Mouse (Mus musculus) ovary, postnatal 36 days (tissue): ENCODE results near the gene Gm21974.
"Not testable (repeated sequence)": the region's sequence is repeated elsewhere in the genome, so short reads cannot be mapped to it uniquely, and the experiment has no call there.

Experiments used
- DNase-seq: peaks from one replicate; pipeline ENCODE4 v3.0.0; 2022; ENCODE audit warnings: low spot score, mixed read lengths

Gm21974 gene

GRCm38 (mm10) chr7:127915293-127915692, 20.0 kb upstream of the Gm21974 start:
- DNase-seq = no peak

- no peak for DNase-seq
Measured at GRCm38 (mm10) chr7:127912938-127913337, 17.7 kb upstream of the Gm21974 start.

- peak; percentile 83 for DNase-seq
Measured at GRCm38 (mm10) chr7:127912190-127912871, 17.1 kb upstream of the Gm21974 start, which contains the start of gene Kat8. Gene Kat8, plus strand, starts transcription at chr7:127912516.

GRCm38 (mm10) chr7:127908656-127909055, 13.4 kb upstream of the Gm21974 start:
- no peak for DNase-seq

GRCm38 (mm10) chr7:127907939-127908338, 12.7 kb upstream of the Gm21974 start:
- no peak for DNase-seq

- DNase-seq = peak; percentile 79
Measured at GRCm38 (mm10) chr7:127903971-127904796, 8.9 kb upstream of the Gm21974 start, which contains the start of gene Bckdk. Gene Bckdk, plus strand, starts transcription at chr7:127904082.

GRCm38 (mm10) chr7:127901772-127902171, 6.5 kb upstream of the Gm21974 start:
- DNase-seq = no peak

- DNase-seq = no peak
Measured at GRCm38 (mm10) chr7:127899997-127900396, 4.7 kb upstream of the Gm21974 start.

GRCm38 (mm10) chr7:127898179-127898956, 3.1 kb upstream of the Gm21974 start:
- DNase-seq = no peak

GRCm38 (mm10) chr7:127897542-127897941, 2.3 kb upstream of the Gm21974 start:
- DNase-seq = no peak

GRCm38 (mm10) chr7:127896384-127896783, 1.1 kb upstream of the Gm21974 start:
- DNase-seq = peak; percentile 48

GRCm38 (mm10) chr7:127895891-127896290, 637 bp upstream of the Gm21974 start:
- not testable (repeated sequence) for DNase-seq

- DNase-seq = no peak
Measured at GRCm38 (mm10) chr7:127894480-127894879, 774 bp downstream of the Gm21974 start.

- no peak for DNase-seq
Measured at GRCm38 (mm10) chr7:127890798-127891197, 4.5 kb downstream of the Gm21974 start, which contains the start of gene Prss53. Gene Prss53, minus strand, starts transcription at chr7:127890970.

- no peak for DNase-seq
Measured at GRCm38 (mm10) chr7:127888821-127889220, 6.4 kb downstream of the Gm21974 start.

- DNase-seq = no peak
Measured at GRCm38 (mm10) chr7:127887781-127888180, 7.5 kb downstream of the Gm21974 start.

- DNase-seq = no peak
Measured at GRCm38 (mm10) chr7:127887191-127887590, 8.1 kb downstream of the Gm21974 start.

- no peak for DNase-seq
Measured at GRCm38 (mm10) chr7:127886551-127886950, 8.7 kb downstream of the Gm21974 start.

GRCm38 (mm10) chr7:127885951-127886350, 9.3 kb downstream of the Gm21974 start:
- peak; percentile 54 for DNase-seq

GRCm38 (mm10) chr7:127880431-127880830, 14.8 kb downstream of the Gm21974 start:
- DNase-seq = no peak

GRCm38 (mm10) chr7:127879301-127879700, 16.0 kb downstream of the Gm21974 start:
- DNase-seq = no peak
